Mouse (Mus musculus) ES-Bruce4 (cell line): ENCODE results near the gene Hoxc8. TPM values are rescaled to one million over a fixed set of nuclear protein-coding genes. Genes with fewer than 3 reads are reported as not detected.
A peak's percentile ranks its signal among the peaks of the same experiment; 100 is the strongest.

Experiments
- H3K27ac ChIP-seq: 2 replicates; pipeline ENCODE4 v1.5.1; 2012; ENCODE audit warnings: low read length, inconsistent platforms; ENCODE audit not compliant: insufficient read depth
- H3K27me3 ChIP-seq: 2 replicates; pipeline ENCODE4 v1.6.1; 2012; ENCODE audit warnings: mild to moderate bottlenecking, low read length, inconsistent platforms; ENCODE audit not compliant: control insufficient read depth, poor library complexity, insufficient read depth, severe bottlenecking
- H3K36me3 ChIP-seq: 2 replicates; pipeline ENCODE4 v1.6.1; 2012; ENCODE audit warnings: inconsistent platforms, mild to moderate bottlenecking, low read length, moderate library complexity; ENCODE audit not compliant: control insufficient read depth, poor library complexity, insufficient read depth, severe bottlenecking
- H3K4me1 ChIP-seq: one replicate; pipeline ENCODE4 v1.8.1; 2011; ENCODE audit warnings: low read length; ENCODE audit not compliant: control insufficient read depth, insufficient read depth
- H3K4me3 ChIP-seq: 2 replicates; pipeline ENCODE4 v1.5.1; 2011; ENCODE audit warnings: low read depth, mild to moderate bottlenecking, low read length
- H3K9ac ChIP-seq: 2 replicates; pipeline ENCODE4 v1.6.1; 2012; ENCODE audit warnings: low read depth, mild to moderate bottlenecking, inconsistent platforms; ENCODE audit not compliant: poor library complexity, severe bottlenecking
- H3K9me3 ChIP-seq: replicated peaks from 2 replicates; pipeline ENCODE4 v1.6.1; 2012; ENCODE audit warnings: mild to moderate bottlenecking, low read length, inconsistent platforms; ENCODE audit not compliant: control insufficient read depth, poor library complexity, insufficient read depth, severe bottlenecking
- CTCF ChIP-seq: IDR thresholded peaks from one replicate; pipeline ENCODE4 v1.8.1; 2011; ENCODE audit warnings: low read depth, low read length
- EP300 ChIP-seq: IDR thresholded peaks from 2 replicates; pipeline ENCODE4 v1.6.1; 2011; ENCODE audit warnings: low read depth, low read length; ENCODE audit not compliant: insufficient read depth
- POLR2A ChIP-seq: IDR thresholded peaks from one replicate; pipeline ENCODE4 v1.8.1; 2011; ENCODE audit warnings: low read length; ENCODE audit not compliant: insufficient read depth
- polyA plus RNA-seq: library from polyadenylated mRNA; stranded (reverse); fragments of >200 nt; gene quantifications from 2 replicates; pipeline ENCODE4 v1.2.4, GENCODE M21; 2011; ENCODE audit warnings: low read depth; ENCODE audit not compliant: missing spikeins, insufficient read depth, insufficient read length

Hoxc8 gene
- polyA plus RNA-seq, 1 experiment, result 0.45 TPM

GRCm38 (mm10) chr15:102996548-102996947, 6.1 kb downstream of the Hoxc8 start:
- no peaks in the 10 kb centered on the region for H3K4me1 ChIP-seq
- H3K9me3 ChIP-seq, result no peaks in the 10 kb centered on the region
- no peak overlapping the region for H3K4me3 ChIP-seq
- H3K9ac ChIP-seq, result no peak overlapping the region
- H3K27me3 ChIP-seq, result peaks cover 57% of the 10 kb centered on the region
- H3K27ac ChIP-seq, result no peak overlapping the region
- TF ChIP-seq POLR2A, result no peak
- no peak for TF ChIP-seq EP300
- no peak for TF ChIP-seq CTCF
- no peaks in the 10 kb centered on the region for H3K36me3 ChIP-seq

GRCm38 (mm10) chr15:102997431-102997830, 7.0 kb downstream of the Hoxc8 start:
- no peak overlapping the region for H3K4me3 ChIP-seq
- H3K4me1 ChIP-seq, result no peaks in the 10 kb centered on the region
- TF ChIP-seq EP300 (no peak), CTCF (no peak), POLR2A (no peak)
- H3K27ac ChIP-seq, result no peak overlapping the region
- no peaks in the 10 kb centered on the region for H3K36me3 ChIP-seq
- H3K27me3 ChIP-seq, result peaks cover 58% of the 10 kb centered on the region
- no peak overlapping the region for H3K9ac ChIP-seq
- no peaks in the 10 kb centered on the region for H3K9me3 ChIP-seq

DNA sequence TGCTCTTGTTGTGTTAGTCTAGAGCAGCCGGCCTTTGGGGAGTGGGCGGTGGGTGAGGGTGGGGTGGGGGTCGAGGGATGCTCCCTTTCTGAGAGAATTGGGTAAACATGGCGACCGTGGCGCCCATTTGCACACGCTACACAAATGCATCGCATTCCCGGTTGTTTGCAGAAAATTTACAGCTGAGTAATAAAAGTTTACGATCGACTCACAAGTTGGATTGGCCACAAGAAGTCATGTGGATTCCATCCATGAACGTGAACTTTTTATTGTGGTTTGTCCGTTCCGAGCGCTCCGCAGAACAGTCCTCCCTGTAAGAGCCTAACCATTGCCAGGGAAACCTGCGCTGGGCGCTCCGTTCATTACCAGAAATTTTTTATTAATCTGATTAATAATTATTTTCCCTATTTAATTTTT, 7.5 kb downstream of the Hoxc8 start, which contains the start of gene Hoxc6:
TSS of gene Hoxc6 (plus strand) at position 319 of the 417 bp plus-strand sequence.
- Histone ChIP-seq H3K27ac (no peak within 1 kb of the TSS), H3K4me1 (no peaks in the 10 kb centered on the region), H3K9me3 (no peaks in the 10 kb centered on the region), H3K9ac (peak within 1 kb of the TSS; percentile 51), H3K4me3 (peak within 1 kb of the TSS; percentile 60), H3K27me3 (peaks cover 57% of the 10 kb centered on the region), H3K36me3 (no peaks in the 10 kb centered on the region)
- no peak for TF ChIP-seq CTCF
- TF ChIP-seq POLR2A, result no peak
- no peak for TF ChIP-seq EP300

DNA sequence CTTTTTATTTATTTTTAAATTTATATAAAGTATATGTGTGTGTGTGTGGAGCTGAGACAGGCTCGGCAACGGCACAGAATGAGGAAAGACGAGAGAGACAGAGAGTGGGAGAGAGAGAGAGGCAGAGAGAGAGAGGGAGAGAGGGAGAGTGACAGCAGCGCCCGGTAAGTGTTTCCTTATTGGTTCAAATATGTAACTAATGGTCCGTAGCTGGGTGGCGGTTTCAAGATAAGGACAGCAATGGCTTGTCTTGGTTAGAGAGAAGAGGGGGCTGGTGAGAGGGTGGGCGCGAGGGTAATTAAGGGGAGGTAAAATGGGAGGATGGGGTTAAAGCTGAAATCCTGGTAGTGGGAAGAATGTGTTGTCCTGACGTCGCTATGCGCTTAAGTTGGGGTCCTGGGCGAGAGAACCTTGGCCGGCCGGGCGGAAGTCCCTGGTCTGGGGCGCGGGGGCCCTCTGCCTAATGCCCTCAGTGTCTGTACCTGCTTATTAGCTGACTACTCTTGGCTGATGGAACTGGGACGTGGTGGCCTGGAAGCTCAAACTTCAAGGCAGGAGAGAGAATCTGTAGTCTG, 8.3 kb downstream of the Hoxc8 start:
- peak overlapping the region; percentile 51 for H3K9ac ChIP-seq
- H3K9me3 ChIP-seq, result no peaks in the 10 kb centered on the region
- no peak overlapping the region for H3K27ac ChIP-seq
- TF ChIP-seq POLR2A (no peak), EP300 (no peak), CTCF (no peak)
- no peaks in the 10 kb centered on the region for H3K4me1 ChIP-seq
- peak overlapping the region; percentile 60 for H3K4me3 ChIP-seq
- peaks cover 59% of the 10 kb centered on the region for H3K27me3 ChIP-seq
- H3K36me3 ChIP-seq, result no peaks in the 10 kb centered on the region

- H3K9ac ChIP-seq, result peak overlapping the region; percentile 51
- TF ChIP-seq POLR2A (no peak), CTCF (no peak), EP300 (no peak)
- no peaks in the 10 kb centered on the region for H3K4me1 ChIP-seq
- H3K36me3 ChIP-seq, result no peaks in the 10 kb centered on the region
- no peaks in the 10 kb centered on the region for H3K9me3 ChIP-seq
- peak overlapping the region; percentile 60 for H3K4me3 ChIP-seq
- H3K27me3 ChIP-seq, result peaks cover 60% of the 10 kb centered on the region
- H3K27ac ChIP-seq, result no peak overlapping the region
Observed at GRCm38 (mm10) chr15:102999183-102999831, 8.9 kb downstream of the Hoxc8 start.

- Histone ChIP-seq H3K4me1 (no peaks in the 10 kb centered on the region), H3K36me3 (no peaks in the 10 kb centered on the region), H3K27ac (no peak overlapping the region), H3K27me3 (peaks cover 62% of the 10 kb centered on the region), H3K9me3 (no peaks in the 10 kb centered on the region), H3K4me3 (no peak overlapping the region), H3K9ac (no peak overlapping the region)
- TF ChIP-seq EP300 (no peak), POLR2A (no peak), CTCF (no peak)
Observed at GRCm38 (mm10) chr15:102999955-103000354, 9.5 kb downstream of the Hoxc8 start.
